10 mouse cellular contexts compared by ENCODE assay signal in the genomic region with DNA sequence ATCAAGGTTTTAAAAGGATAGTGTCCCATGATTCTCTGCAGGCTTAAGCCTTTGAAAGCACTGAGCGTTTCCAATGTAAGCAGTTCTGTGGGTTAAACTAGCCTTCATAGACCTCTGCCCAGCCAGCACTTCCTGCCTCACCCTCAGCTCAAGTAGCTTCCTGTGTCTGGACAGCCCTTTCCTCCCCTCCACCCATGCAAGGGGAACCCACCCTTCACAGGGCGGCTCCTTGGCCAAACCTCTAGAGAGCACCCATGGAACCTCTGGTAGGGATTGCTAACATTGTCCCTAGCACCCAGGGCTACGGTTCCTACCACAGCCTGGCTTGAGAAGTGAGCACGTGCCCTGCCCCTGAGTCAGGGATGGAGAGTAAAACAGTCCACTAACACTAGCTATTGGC. TPM values are rescaled to one million over a fixed set of nuclear protein-coding genes. Genes with fewer than 3 reads are reported as not detected.
DNase-seq lines count a peak whose midpoint lies in the region; ATAC-seq lines count a peak whose summit lies in the region.
"Had no signal": no experiment of that assay in that cellular context is flagged by ENCODE, and none has a peak within 500 bp of the region (broad histone marks: within the 10 kb centered on the region; RNA-seq: fewer than 3 reads in every experiment).

No protein-coding gene starts in this region.

- 81% methylated on average over 4 of the region's 4 CpGs for WGBS in midbrain, embryonic 15.5 days
- WGBS in midbrain, embryonic 16.5 days, result 77% methylated on average over 4 of the region's 4 CpGs
- WGBS in heart, embryonic 10.5 days, result 61% methylated on average over 4 of the region's 4 CpGs

- no peaks in the 10 kb centered on the region for H3K27me3 ChIP-seq in midbrain, embryonic 15.5 days (replicated peaks)
- H3K27me3 ChIP-seq in midbrain, embryonic 16.5 days (ENCODE audit: control insufficient read depth, insufficient read depth, low read depth, low read length), result no peaks in the 10 kb centered on the region
- no peaks in the 10 kb centered on the region for H3K27me3 ChIP-seq in heart, embryonic 10.5 days (ENCODE audit: insufficient read depth, poor library complexity, severe bottlenecking)
- H3K27me3 ChIP-seq: stomach, embryonic 15.5 days had no signal

- no peak overlapping the region for H3K9ac ChIP-seq in midbrain, embryonic 15.5 days
- H3K9ac ChIP-seq in midbrain, embryonic 16.5 days (ENCODE audit: low read depth, low read length), result no peak overlapping the region
- H3K9ac ChIP-seq: stomach, embryonic 15.5 days had no signal

- H3K4me2 ChIP-seq in midbrain, embryonic 15.5 days, result no peak overlapping the region
- no peak overlapping the region for H3K4me2 ChIP-seq in midbrain, embryonic 16.5 days (ENCODE audit: low read length)
- H3K4me2 ChIP-seq: stomach, embryonic 15.5 days had no signal

- H3K36me3 ChIP-seq in midbrain, embryonic 15.5 days (replicated peaks), result no peaks in the 10 kb centered on the region
- H3K36me3 ChIP-seq in midbrain, embryonic 16.5 days (ENCODE audit: control insufficient read depth, insufficient read depth, low read length), result no peaks in the 10 kb centered on the region
- no peaks in the 10 kb centered on the region for H3K36me3 ChIP-seq in heart, embryonic 10.5 days
- H3K36me3 ChIP-seq: stomach, embryonic 15.5 days had no signal

- no peak for DNase-seq in heart, embryonic 10.5 days (ENCODE audit: low spot score)
- peak; percentile 54 for DNase-seq in kidney, adult 9 months
- DNase-seq in layer of hippocampus, adult 9-11 months, result no peak
- DNase-seq in right cerebral cortex, postnatal 14 days, result no peak
- no peak for DNase-seq in frontal cortex, postnatal 14 days (ENCODE audit: low spot score in 2 of 2)

- 0 out of 2 replicates have a peak overlapping the region, but pooled peaks have one; percentile 2 for H3K27ac ChIP-seq in midbrain, embryonic 15.5 days
- H3K27ac ChIP-seq in midbrain, embryonic 16.5 days (ENCODE audit: low read length), result no peak overlapping the region
- H3K27ac ChIP-seq in heart, embryonic 10.5 days, result peak overlapping the region; percentile 53; the same call in 1 of the 2 replicates
- H3K27ac ChIP-seq: macrophage; stomach, embryonic 15.5 days had no signal

- H3K9me3 ChIP-seq in midbrain, embryonic 15.5 days, result no peaks in the 10 kb centered on the region
- H3K9me3 ChIP-seq in midbrain, embryonic 16.5 days (replicated peaks; ENCODE audit: control insufficient read depth, low read length, poor library complexity, severe bottlenecking), result no peaks in the 10 kb centered on the region
- no peaks in the 10 kb centered on the region for H3K9me3 ChIP-seq in heart, embryonic 10.5 days
- H3K9me3 ChIP-seq: stomach, embryonic 15.5 days had no signal

- 0 out of 2 replicates have a peak, but pooled peaks have one; percentile 33 for ATAC-seq in midbrain, embryonic 15.5 days (replicated peaks)
- no peak for ATAC-seq in midbrain, embryonic 16.5 days
- ATAC-seq in neutrophil, adult 5-6 weeks (ENCODE audit: extremely low read depth, insufficient number of reproducible peaks, low FRiP score, poor library complexity, severe bottlenecking), result peak; percentile 51; the same call in 1 of the 2 replicates

- no peak overlapping the region for H3K4me3 ChIP-seq in midbrain, embryonic 15.5 days
- H3K4me3 ChIP-seq in midbrain, embryonic 16.5 days (ENCODE audit: low read depth, low read length), result no peak overlapping the region
- H3K4me3 ChIP-seq in heart, embryonic 10.5 days, result no peak overlapping the region
- H3K4me3 ChIP-seq: stomach, embryonic 15.5 days had no signal

- peaks cover 14% of the 10 kb centered on the region; the same call in 1 of the 2 replicates for H3K4me1 ChIP-seq in midbrain, embryonic 15.5 days
- H3K4me1 ChIP-seq in midbrain, embryonic 16.5 days (ENCODE audit: control insufficient read depth, insufficient read depth, low read length), result peaks cover 2% of the 10 kb centered on the region; the same call in 1 of the 2 replicates
- H3K4me1 ChIP-seq in heart, embryonic 10.5 days, result peaks cover 5% of the 10 kb centered on the region

RNA-seq across cellular contexts. Expression of a gene that starts 23.9 kb away (rescaled TPM):
- polyA plus RNA-seq in midbrain, embryonic 15.5 days (2015; fragmentation: Nextera tagmentation; extraction: Ambion mirVana), result 59.9 and 61.3 TPM in 2 replicates
- 51.3 and 60.2 TPM in 2 replicates for polyA plus RNA-seq in midbrain, embryonic 16.5 days (2015; fragmentation: Nextera tagmentation; extraction: Ambion mirVana)
- 5.7 and 8.4 TPM in 2 replicates for polyA plus RNA-seq in heart, embryonic 10.5 days (2016; fragmentation: Nextera tagmentation; extraction: Ambion mirVana)
- 3.5 and 4.2 TPM in 2 replicates for total RNA-seq in neutrophil, adult 5-6 weeks (2017)
- polyA plus RNA-seq: macrophage had no signal
